Mouse (Mus musculus) MEL (cell line): Measurements from ENCODE around the gene Gm20388. TPM values are rescaled to one million over a fixed set of nuclear protein-coding genes. Genes with fewer than 3 reads are reported as not detected.

ENCODE experiments used
- DNase-seq: peaks from one replicate; pipeline ENCODE4 v3.0.0; 2011; ENCODE audit warnings: low read depth, low spot score
- H3K27ac ChIP-seq: 2 replicates; pipeline ENCODE4 v1.5.1; 2012; ENCODE audit warnings: low read depth, mild to moderate bottlenecking, control low read depth, low read length, moderate library complexity; ENCODE audit not compliant: control insufficient read depth
- H3K27me3 ChIP-seq, 2 experiments: fragments of 150-350 bp in 1 of 2; sonication (generic) in 1 of 2; 2 replicates each; pipeline ENCODE4 v1.6.1; 2012; ENCODE audit warnings: low read length in 2 of 2, mild to moderate bottlenecking in 2 of 2, improper control_type of control experiment in 1 of 2, moderate library complexity in 1 of 2; ENCODE audit not compliant: insufficient read depth in 2 of 2, control insufficient read depth in 1 of 2
- H3K36me3 ChIP-seq, 2 experiments: 2 replicates each; pipeline ENCODE4 v1.6.1; 2012 to 2014; ENCODE audit warnings: low read length in 2 of 2, improper control_type of control experiment in 1 of 2, inconsistent platforms in 1 of 2, mild to moderate bottlenecking in 1 of 2; ENCODE audit not compliant: insufficient read depth in 2 of 2, control insufficient read depth in 1 of 2
- H3K4me1 ChIP-seq, 2 experiments: fragments of 150-350 bp in 1 of 2; sonication (generic) in 1 of 2; 2 replicates each; pipeline ENCODE4 v1.6.1; 2012; ENCODE audit warnings: low read length in 2 of 2, improper control_type of control experiment in 1 of 2, mild to moderate bottlenecking in 1 of 2; ENCODE audit not compliant: insufficient read depth in 2 of 2, control insufficient read depth in 1 of 2
- H3K4me3 ChIP-seq, 2 experiments: fragments of 150-350 bp in 1 of 2; sonication (generic) in 1 of 2; 2 replicates each; pipeline ENCODE4 v1.5.1; 2012; ENCODE audit warnings: low read depth in 2 of 2, low read length in 2 of 2, mild to moderate bottlenecking in 2 of 2, moderate library complexity in 2 of 2, control low read depth in 1 of 2, improper control_type of control experiment in 1 of 2; ENCODE audit not compliant: control insufficient read depth in 1 of 2, insufficient read depth in 1 of 2
- H3K79me2 ChIP-seq: 2 replicates; pipeline ENCODE4 v1.6.1; 2012; ENCODE audit warnings: mild to moderate bottlenecking, low read length, moderate library complexity; ENCODE audit not compliant: control insufficient read depth, poor library complexity, insufficient read depth
- H3K9ac ChIP-seq: 2 replicates; pipeline ENCODE4 v1.6.1; 2012; ENCODE audit warnings: low read depth, mild to moderate bottlenecking, control low read depth, low read length, moderate library complexity; ENCODE audit not compliant: control insufficient read depth, poor library complexity, severe bottlenecking
- H3K9me3 ChIP-seq: fragments of 150-350 bp; sonication (generic); replicated peaks from 2 replicates; pipeline ENCODE4 v1.6.1; 2012; ENCODE audit warnings: mild to moderate bottlenecking, low read length, improper control_type of control experiment, moderate library complexity; ENCODE audit not compliant: insufficient read depth
- ELF1 ChIP-seq: IDR thresholded peaks from 2 replicates; pipeline ENCODE4 v1.6.1; 2014; ENCODE audit warnings: low read depth, mild to moderate bottlenecking, inconsistent platforms, low read length, improper control_type of control experiment, moderate library complexity
- ETS1 ChIP-seq: IDR thresholded peaks from 2 replicates; pipeline ENCODE4 v1.6.1; 2012; ENCODE audit warnings: low read depth, mild to moderate bottlenecking, inconsistent platforms, low read length, improper control_type of control experiment, moderate library complexity
- GABPA ChIP-seq: IDR thresholded peaks from 2 replicates; pipeline ENCODE4 v1.6.1; 2012; ENCODE audit warnings: low read depth, mild to moderate bottlenecking, inconsistent platforms, low read length, improper control_type of control experiment, moderate library complexity
- HCFC1 ChIP-seq: IDR thresholded peaks from 2 replicates; pipeline ENCODE4 v1.6.1; 2012; ENCODE audit warnings: low read depth, mild to moderate bottlenecking, inconsistent platforms, low read length, improper control_type of control experiment, moderate library complexity
- JUND ChIP-seq: IDR thresholded peaks from 2 replicates; pipeline ENCODE4 v1.6.1; 2011; ENCODE audit warnings: low read depth, mild to moderate bottlenecking, improper control_type of control experiment, low read length
- MAZ ChIP-seq: IDR thresholded peaks from 2 replicates; pipeline ENCODE4 v1.6.1; 2012; ENCODE audit warnings: low read depth, mild to moderate bottlenecking, inconsistent platforms, low read length, improper control_type of control experiment
- MEF2A ChIP-seq: IDR thresholded peaks from 2 replicates; pipeline ENCODE4 v1.6.1; 2014; ENCODE audit warnings: low read depth, mild to moderate bottlenecking, inconsistent platforms, low read length, improper control_type of control experiment; ENCODE audit not compliant: poor library complexity, insufficient replicate concordance, severe bottlenecking; ENCODE audit errors: extremely low read depth
- MXI1 ChIP-seq: IDR thresholded peaks from 2 replicates; pipeline ENCODE4 v1.6.1; 2011; ENCODE audit warnings: mild to moderate bottlenecking, low read depth, low read length, improper control_type of control experiment
- NELFE ChIP-seq: IDR thresholded peaks from 2 replicates; pipeline ENCODE4 v1.6.1; 2011; ENCODE audit warnings: low read depth, low read length, improper control_type of control experiment
- POLR2AphosphoS5 ChIP-seq: IDR thresholded peaks from 2 replicates; pipeline ENCODE4 v1.6.1; 2012; ENCODE audit warnings: low read depth, borderline replicate concordance, mild to moderate bottlenecking, inconsistent platforms, low read length, moderate library complexity, mixed read lengths
- TCF12 ChIP-seq: IDR thresholded peaks from 2 replicates; pipeline ENCODE4 v1.6.1; 2014; ENCODE audit warnings: low read depth, mild to moderate bottlenecking, inconsistent platforms, low read length, improper control_type of control experiment, moderate library complexity
- USF2 ChIP-seq, 2 experiments: IDR thresholded peaks; 2 replicates each; pipeline ENCODE4 v1.6.1; 2011 to 2012; ENCODE audit warnings: improper control_type of control experiment in 2 of 2, low read length in 2 of 2, borderline replicate concordance in 1 of 2, inconsistent platforms in 1 of 2, low read depth in 1 of 2, mild to moderate bottlenecking in 1 of 2; ENCODE audit not compliant: insufficient read depth in 1 of 2
- polyA plus RNA-seq, 2 experiments: library from polyadenylated mRNA; stranded (reverse) in 1 of 2; unstranded in 1 of 2; fragments of >175 nt in 1 of 2; fragments of >200 nt in 1 of 2; gene quantifications; 2 replicates each; pipeline versions ENCODE4 v1.2.1 to v1.2.4; 2012; ENCODE audit warnings: low replicate concordance in 2 of 2, low read depth in 1 of 2; ENCODE audit not compliant: insufficient read length in 2 of 2, insufficient read depth in 1 of 2, missing spikeins in 1 of 2
- total RNA-seq: library from RNA; depleted of rRNA; stranded (reverse); fragments of 300-350 nt; gene quantifications from 2 replicates; pipeline ENCODE4 v1.2.3, GENCODE M21; 2012

Gene Gm20388
- total and polyA plus RNA-seq, 3 experiments, result 11.1 to 17.8 TPM; not detected in 1

- Histone ChIP-seq H3K36me3 (no peaks in the 10 kb centered on the region), H3K9ac (no peak overlapping the region), H3K4me1 (no peaks in the 10 kb centered on the region), H3K9me3 (no peaks in the 10 kb centered on the region), H3K79me2 (no peaks in the 10 kb centered on the region), H3K27me3 (no peaks in the 10 kb centered on the region), H3K4me3 (no peak overlapping the region), H3K27ac (no peak overlapping the region)
- no peak for DNase-seq
- TF ChIP-seq MEF2A (no peak), USF2 (IDR thresholded peaks at IDR 0.05; ENCODE audit: borderline replicate concordance in 1 of 2, insufficient read depth in 1 of 2, low read depth in 1 of 2, low read length in 2 of 2) (no peak), MAZ (no peak), ETS1 (no peak), TCF12 (no peak), GABPA (no peak)
Observed at GRCm38 (mm10) chr8:121079201-121079600, 1168.6 kb downstream of the Gm20388 start.

DNA sequence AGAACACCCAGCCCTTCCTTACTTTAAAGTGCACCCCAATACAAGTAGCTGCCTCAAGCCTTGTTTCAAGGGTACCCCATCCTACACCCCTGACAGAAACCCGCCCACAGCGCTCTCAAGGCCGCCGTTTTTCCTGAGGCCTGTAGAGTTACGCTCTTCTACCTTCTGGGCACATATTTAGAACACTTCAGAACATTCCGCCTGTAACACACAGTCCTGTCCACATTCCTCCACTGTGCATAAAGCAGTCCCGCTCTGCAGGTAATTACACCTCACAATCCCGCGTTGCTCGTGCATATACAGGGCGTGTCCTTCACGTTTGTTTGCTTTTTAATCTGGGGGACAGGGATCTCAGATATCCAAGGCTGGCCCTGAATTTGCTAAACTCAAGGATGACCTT lies 1169.3 kb downstream of the Gm20388 start:
- H3K4me1 ChIP-seq, result no peaks in the 10 kb centered on the region
- no peak overlapping the region for H3K27ac ChIP-seq
- H3K9ac ChIP-seq, result no peak overlapping the region
- no peaks in the 10 kb centered on the region for H3K9me3 ChIP-seq
- no peaks in the 10 kb centered on the region for H3K36me3 ChIP-seq
- H3K79me2 ChIP-seq, result no peaks in the 10 kb centered on the region
- TF ChIP-seq HCFC1 (no peak), ELF1 (no peak), POLR2AphosphoS5 (no peak)
- DNase-seq, result no peak
- H3K4me3 ChIP-seq, result no peak overlapping the region
- no peaks in the 10 kb centered on the region for H3K27me3 ChIP-seq

DNA sequence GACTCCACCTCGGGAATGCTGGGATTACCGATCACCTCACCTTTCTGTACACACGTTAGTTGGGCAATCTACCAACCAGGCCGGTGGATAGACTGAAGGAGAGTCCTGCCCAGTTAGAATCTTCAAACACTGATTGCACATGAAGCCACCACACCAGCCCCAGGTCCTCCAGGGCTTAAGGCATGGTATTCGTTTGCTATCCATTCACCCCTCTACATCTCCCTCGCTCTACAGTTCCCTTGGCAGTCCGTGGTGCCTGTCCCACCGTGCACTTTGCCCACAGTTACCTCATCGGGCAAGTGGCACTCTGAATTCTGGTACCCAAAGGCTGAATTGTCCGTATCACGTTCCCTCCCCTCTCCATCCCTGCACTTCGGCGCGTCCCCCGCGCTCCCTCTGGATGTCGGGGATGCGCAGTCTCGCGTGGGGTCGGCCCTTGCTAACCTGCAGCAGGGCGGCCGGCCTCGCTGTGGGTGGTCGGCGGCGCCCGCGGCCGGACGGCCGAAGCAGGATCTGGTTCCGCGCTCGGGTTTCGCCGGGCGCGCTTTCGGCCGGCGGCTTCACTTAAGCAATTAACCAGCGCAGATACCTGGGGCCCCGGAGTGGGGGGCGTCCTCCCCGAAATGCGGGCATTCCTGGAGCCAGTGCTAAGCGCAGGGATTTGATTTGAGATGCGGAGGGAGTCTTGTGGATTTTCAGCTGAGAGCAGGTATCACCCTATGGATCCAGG lies 1169.9 kb downstream of the Gm20388 start:
- Histone ChIP-seq H3K9me3 (no peaks in the 10 kb centered on the region), H3K27me3 (no peaks in the 10 kb centered on the region), H3K4me3 (no peak overlapping the region)

More for the DNA sequence above, 1169.9 kb downstream of the Gm20388 start:
- DNase-seq, result no peak
- Histone ChIP-seq H3K9ac (no peak overlapping the region), H3K36me3 (no peaks in the 10 kb centered on the region), H3K4me1 (no peaks in the 10 kb centered on the region), H3K27ac (no peak overlapping the region), H3K79me2 (no peaks in the 10 kb centered on the region)
- TF ChIP-seq JUND (no peak), NELFE (no peak), MXI1 (no peak)
